Mouse (Mus musculus) liver, embryonic 14.5 days (tissue): ENCODE results near the gene Alg14. TPM values are rescaled to one million over a fixed set of nuclear protein-coding genes. Genes with fewer than 3 reads are reported as not detected.

Experiments used
- ATAC-seq: fragments of 200-750 bp; cut with Nextera tagmentation; 2 replicates; pipeline ENCODE4 v1.8.0; 2017; ENCODE audit warnings: moderate number of reproducible peaks, mild to moderate bottlenecking, moderate library complexity; ENCODE audit not compliant: insufficient read depth
- DNase-seq, 3 experiments: peaks; one replicate each; pipeline ENCODE4 v3.0.0-alpha.2; 2012 to 2013; ENCODE audit warnings: low read depth in 3 of 3, low spot score in 3 of 3
- H3K27ac ChIP-seq: fragments of 300-500 bp; sonication (generic); 2 replicates; pipeline ENCODE4 v1.5.1; 2014; ENCODE audit warnings: moderate library complexity, mild to moderate bottlenecking, control low read depth, inconsistent platforms
- H3K27me3 ChIP-seq: fragments of 300-500 bp; sonication (generic); 2 replicates; pipeline ENCODE4 v1.6.1; 2014; ENCODE audit warnings: mild to moderate bottlenecking, low read length, moderate library complexity; ENCODE audit not compliant: control insufficient read depth, insufficient read depth
- H3K36me3 ChIP-seq: fragments of 300-500 bp; sonication (generic); replicated peaks from 2 replicates; pipeline ENCODE4 v1.6.1; 2014; ENCODE audit warnings: low read depth; ENCODE audit not compliant: control insufficient read depth, insufficient read depth
- H3K4me1 ChIP-seq, 2 experiments: fragments of 200-500 bp in 1 of 2; fragments of 300-500 bp in 1 of 2; sonication (generic) in 1 of 2; replicated peaks; 2 replicates each; pipeline ENCODE4 v1.6.1; 2012 to 2014; ENCODE audit warnings: antibody characterized with exemption in 1 of 2, inconsistent platforms in 1 of 2, low read length in 1 of 2; ENCODE audit not compliant: control insufficient read depth in 2 of 2, insufficient read depth in 2 of 2
- H3K4me2 ChIP-seq: fragments of 300-500 bp; sonication (generic); 2 replicates; pipeline ENCODE4 v1.6.1; 2014; ENCODE audit warnings: low read depth, mild to moderate bottlenecking, control low read depth, moderate library complexity
- H3K4me3 ChIP-seq, 2 experiments: fragments of 200-500 bp in 1 of 2; fragments of 300-500 bp in 1 of 2; sonication (generic) in 1 of 2; 2 replicates each; pipeline ENCODE4 v1.5.1; 2012 to 2014; ENCODE audit warnings: low read depth in 2 of 2, low read length in 2 of 2, mild to moderate bottlenecking in 2 of 2, control low read depth in 1 of 2, inconsistent platforms in 1 of 2, moderate library complexity in 1 of 2; ENCODE audit not compliant: insufficient read depth in 1 of 2
- H3K9ac ChIP-seq: fragments of 300-500 bp; sonication (generic); replicated peaks from 2 replicates; pipeline ENCODE4 v1.6.1; 2014; ENCODE audit warnings: mild to moderate bottlenecking, control low read depth, moderate library complexity
- H3K9me3 ChIP-seq: fragments of 300-500 bp; sonication (generic); 2 replicates; pipeline ENCODE4 v1.6.1; 2016; ENCODE audit warnings: low read length, mixed read lengths; ENCODE audit not compliant: control insufficient read depth
- CTCF ChIP-seq: IDR thresholded peaks from 2 replicates; pipeline ENCODE4 v1.5.1; 2016; ENCODE audit warnings: antibody characterized with exemption, low read depth, control low read depth
- EP300 ChIP-seq: IDR thresholded peaks from 2 replicates; pipeline ENCODE4 v1.6.1; 2016; ENCODE audit warnings: antibody characterized with exemption, low read depth
- WGBS: fragments of 180-500 bp; shearing (Covaris S2); extraction: QIAGEN DNeasy Blood & Tissue Kit; methylation state at CpG from one replicate; pipeline ENCODE4 v1.1.7; 2014; ENCODE audit not compliant: insufficient replicate concordance; 5-methylcytosine and 5-hydroxymethylcytosine counted together
- polyA plus RNA-seq, 2 experiments: library from polyadenylated mRNA; depleted of rRNA in 1 of 2; stranded (reverse) in 1 of 2; unstranded in 1 of 2; fragments of >200 nt; fragmentation: Nextera tagmentation in 1 of 2; extraction: Ambion mirVana in 1 of 2; gene quantifications; 2 replicates each; pipeline versions ENCODE4 v1.2.1 to v1.2.3; 2012 to 2014

Alg14 gene
- polyA plus RNA-seq, 2 experiments: 6.5 to 18.8 TPM

GRCm38 (mm10) chr3:121407417-121407816, 115.8 kb downstream of the Alg14 start:
- H3K36me3 ChIP-seq: no peaks in the 10 kb centered on the region
- ATAC-seq: no peak
- no peak overlapping the region for H3K4me3 ChIP-seq
- no peaks in the 10 kb centered on the region for H3K27me3 ChIP-seq
- DNase-seq: no peak
- WGBS: 64% methylated on average over 9 of the region's 9 CpGs
- no peaks in the 10 kb centered on the region for H3K4me1 ChIP-seq
- H3K27ac ChIP-seq: no peak overlapping the region
- TF ChIP-seq EP300: no peak
- no peak for TF ChIP-seq CTCF
- no peak overlapping the region for H3K4me2 ChIP-seq
- no peaks in the 10 kb centered on the region for H3K9me3 ChIP-seq
- no peak overlapping the region for H3K9ac ChIP-seq

GRCm38 (mm10) chr3:121408386-121408785, 116.8 kb downstream of the Alg14 start:
- no peak overlapping the region for H3K4me2 ChIP-seq
- TF ChIP-seq CTCF (no peak), EP300 (no peak)
- no peak overlapping the region for H3K27ac ChIP-seq
- WGBS: 70% methylated on average over 3 of the region's 3 CpGs
- ATAC-seq (no peak), DNase-seq (no peak)
- no peak overlapping the region for H3K4me3 ChIP-seq
- H3K4me1 ChIP-seq: no peaks in the 10 kb centered on the region
- no peaks in the 10 kb centered on the region for H3K27me3 ChIP-seq
- no peak overlapping the region for H3K9ac ChIP-seq
- no peaks in the 10 kb centered on the region for H3K36me3 ChIP-seq
- H3K9me3 ChIP-seq: no peaks in the 10 kb centered on the region

- Histone ChIP-seq H3K4me1 (no peaks in the 10 kb centered on the region), H3K4me3 (no peak overlapping the region), H3K36me3 (no peaks in the 10 kb centered on the region), H3K9me3 (no peaks in the 10 kb centered on the region), H3K27ac (no peak overlapping the region), H3K4me2 (no peak overlapping the region), H3K27me3 (no peaks in the 10 kb centered on the region), H3K9ac (no peak overlapping the region)
- no peak for TF ChIP-seq EP300
- no peak for TF ChIP-seq CTCF
- no peak for ATAC-seq
- DNase-seq: no peak
- 44% methylated on average over 6 of the region's 6 CpGs for WGBS
These were observed 119.9 kb downstream of the Alg14 start for GRCm38 (mm10) chr3:121411450-121411849.

Other genes starting within 250 kb of the Alg14 start
- gene Rwdd3, start 120.1 kb upstream of the Alg14 start, polyA plus RNA-seq (2012; rRNA removed): 0.79 and 1.1 TPM in 2 replicates
- 1.3 and 1.7 TPM in 2 replicates for gene Rwdd3, start 120.1 kb upstream of the Alg14 start, polyA plus RNA-seq (2014; fragmentation: Nextera tagmentation; extraction: Ambion mirVana)
- 11.8 and 13.5 TPM in 2 replicates for gene Tmem56, start 8.7 kb upstream of the Alg14 start, polyA plus RNA-seq (2012; rRNA removed)
- 25.3 and 25.9 TPM in 2 replicates for gene Tmem56, start 8.7 kb upstream of the Alg14 start, polyA plus RNA-seq (2014; fragmentation: Nextera tagmentation; extraction: Ambion mirVana)
- 52.9 and 62.7 TPM in 2 replicates for gene Cnn3, start 134.7 kb downstream of the Alg14 start, polyA plus RNA-seq (2012; rRNA removed)
- 82.7 and 90.1 TPM in 2 replicates for gene Cnn3, start 134.7 kb downstream of the Alg14 start, polyA plus RNA-seq (2014; fragmentation: Nextera tagmentation; extraction: Ambion mirVana)
- 3.0 and 4.8 TPM in 2 replicates for gene Slc44a3, start 240.6 kb downstream of the Alg14 start, polyA plus RNA-seq (2012; rRNA removed)
- 10.7 and 11.3 TPM in 2 replicates for gene Slc44a3, start 240.6 kb downstream of the Alg14 start, polyA plus RNA-seq (2014; fragmentation: Nextera tagmentation; extraction: Ambion mirVana)